Mouse (Mus musculus): ENCODE measurements around the gene Trpm3. TPM values are rescaled to one million over a fixed set of nuclear protein-coding genes. Genes with fewer than 3 reads are reported as not detected.

The Trpm3 gene
- polyA plus RNA-seq, 1 experiment from 2014 or later = 37.2 TPM

GRCm38 (mm10) chr19:22672892-22673291, 534.0 kb downstream of the Trpm3 start:
- Histone ChIP-seq H3K4me2 (no peak overlapping the region), H3K27me3 (no peaks in the 10 kb centered on the region), H3K4me1 (replicated peaks) (no peaks in the 10 kb centered on the region), H3K4me3 (no peak overlapping the region), H3K9me3 (no peaks in the 10 kb centered on the region), H3K36me3 (no peaks in the 10 kb centered on the region), H3K9ac (no peak overlapping the region), H3K27ac (replicated peaks) (no peak overlapping the region)
- 93% methylated on average over 3 of the region's 3 CpGs for WGBS
- no peak for ATAC-seq (ENCODE audit: low FRiP score, low read depth)

DNA sequence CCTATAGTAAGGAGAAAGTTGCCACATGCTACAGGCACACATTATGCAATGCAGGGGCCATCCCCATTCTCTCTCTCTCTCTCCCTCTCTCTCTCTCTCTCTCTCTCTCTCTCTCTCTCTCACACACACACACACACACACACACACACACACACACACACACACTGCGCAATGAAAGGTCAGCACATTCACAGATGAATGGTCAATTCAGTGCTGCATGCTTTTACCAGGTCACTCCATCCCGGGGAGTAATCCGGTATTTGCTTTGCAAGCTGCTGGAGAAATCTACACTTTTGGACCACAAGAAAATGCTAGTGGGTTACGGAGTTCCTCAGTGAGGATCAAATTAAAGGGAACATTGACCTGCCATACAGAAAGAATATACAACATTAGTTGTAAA, 537.4 kb downstream of the Trpm3 start:
- Histone ChIP-seq H3K9ac (no peak overlapping the region), H3K27ac (replicated peaks) (no peak overlapping the region), H3K4me3 (no peak overlapping the region), H3K27me3 (no peaks in the 10 kb centered on the region), H3K9me3 (no peaks in the 10 kb centered on the region), H3K4me1 (replicated peaks) (no peaks in the 10 kb centered on the region), H3K36me3 (no peaks in the 10 kb centered on the region), H3K4me2 (no peak overlapping the region)
- no peak for ATAC-seq (ENCODE audit: low FRiP score, low read depth)
- WGBS = 60% methylated on average over 4 of the region's 4 CpGs

- H3K36me3 ChIP-seq = no peaks in the 10 kb centered on the region
Measured at GRCm38 (mm10) chr19:22682238-22682637, 543.4 kb downstream of the Trpm3 start.

GRCm38 (mm10) chr19:22691995-22692394, 553.1 kb downstream of the Trpm3 start:
- Histone ChIP-seq H3K4me3 (no peak overlapping the region), H3K27ac (replicated peaks) (no peak overlapping the region), H3K4me2 (no peak overlapping the region), H3K4me1 (replicated peaks) (no peaks in the 10 kb centered on the region), H3K9ac (no peak overlapping the region), H3K36me3 (no peaks in the 10 kb centered on the region), H3K9me3 (no peaks in the 10 kb centered on the region), H3K27me3 (0 out of 2 replicates have a peak, but pooled peaks cover 2% of the 10 kb centered on the region)
- ATAC-seq (ENCODE audit: low FRiP score, low read depth) = no peak
- WGBS = 79% methylated on average over 5 of the region's 5 CpGs

More at GRCm38 (mm10) chr19:22682238-22682637, 543.4 kb downstream of the Trpm3 start:
- H3K27me3 ChIP-seq = no peaks in the 10 kb centered on the region
- H3K27ac ChIP-seq (replicated peaks) = no peak overlapping the region
- no peak overlapping the region for H3K9ac ChIP-seq
- no peak overlapping the region for H3K4me2 ChIP-seq
- H3K4me3 ChIP-seq = no peak overlapping the region
- 91% methylated on average over 6 of the region's 6 CpGs for WGBS
- H3K9me3 ChIP-seq = no peaks in the 10 kb centered on the region
- no peaks in the 10 kb centered on the region for H3K4me1 ChIP-seq (replicated peaks)
- no peak for ATAC-seq (ENCODE audit: low FRiP score, low read depth)

GRCm38 (mm10) chr19:22692553-22692952, 553.7 kb downstream of the Trpm3 start:
- Histone ChIP-seq H3K27me3 (0 out of 2 replicates have a peak, but pooled peaks cover 2% of the 10 kb centered on the region), H3K9me3 (no peaks in the 10 kb centered on the region), H3K9ac (no peak overlapping the region), H3K27ac (replicated peaks) (no peak overlapping the region), H3K4me2 (no peak overlapping the region), H3K4me3 (no peak overlapping the region), H3K36me3 (no peaks in the 10 kb centered on the region), H3K4me1 (replicated peaks) (no peaks in the 10 kb centered on the region)
- 26% methylated on average over 4 of the region's 4 CpGs for WGBS
- no peak for ATAC-seq (ENCODE audit: low FRiP score, low read depth)

DNA sequence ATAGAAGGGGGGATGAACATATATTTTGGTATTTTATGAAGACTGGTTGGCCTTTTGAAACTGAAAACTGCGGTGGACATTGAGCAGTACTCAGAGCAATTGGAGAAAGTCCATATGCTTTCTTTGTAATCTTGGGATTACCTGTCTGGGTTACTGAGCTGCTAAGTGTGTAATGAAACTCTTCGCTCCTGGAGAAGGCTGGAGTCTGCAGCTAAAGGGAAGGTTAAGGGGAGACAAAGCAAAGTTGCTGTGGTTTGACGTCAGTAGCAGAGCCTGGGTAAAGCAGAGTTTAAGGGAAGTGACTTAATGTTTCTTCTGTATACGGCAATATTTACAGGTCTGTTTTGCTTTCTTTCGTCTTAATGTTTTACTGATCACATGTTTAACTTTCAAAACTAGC, 554.1 kb downstream of the Trpm3 start:
- Histone ChIP-seq H3K9me3 (no peaks in the 10 kb centered on the region), H3K27ac (replicated peaks) (no peak overlapping the region), H3K4me1 (replicated peaks) (no peaks in the 10 kb centered on the region), H3K4me2 (no peak overlapping the region), H3K36me3 (no peaks in the 10 kb centered on the region), H3K9ac (no peak overlapping the region), H3K4me3 (no peak overlapping the region), H3K27me3 (0 out of 2 replicates have a peak, but pooled peaks cover 2% of the 10 kb centered on the region)
- no peak for ATAC-seq (ENCODE audit: low FRiP score, low read depth)
- 67% methylated on average over 5 of the region's 5 CpGs for WGBS

GRCm38 (mm10) chr19:22695423-22695822, 556.6 kb downstream of the Trpm3 start:
- H3K9me3 ChIP-seq = no peaks in the 10 kb centered on the region
- no peak overlapping the region for H3K9ac ChIP-seq
- H3K4me1 ChIP-seq (replicated peaks) = no peaks in the 10 kb centered on the region
- ATAC-seq (ENCODE audit: low FRiP score, low read depth) = no peak
- H3K4me3 ChIP-seq = no peak overlapping the region
- 71% methylated on average over 2 of the region's 2 CpGs for WGBS
- H3K36me3 ChIP-seq = no peaks in the 10 kb centered on the region
- H3K27ac ChIP-seq (replicated peaks) = no peak overlapping the region
- no peak overlapping the region for H3K4me2 ChIP-seq
- H3K27me3 ChIP-seq = no peaks in the 10 kb centered on the region

- Histone ChIP-seq H3K4me1 (replicated peaks) (no peaks in the 10 kb centered on the region), H3K9ac (no peak overlapping the region), H3K36me3 (no peaks in the 10 kb centered on the region), H3K4me2 (no peak overlapping the region), H3K27me3 (no peaks in the 10 kb centered on the region), H3K9me3 (no peaks in the 10 kb centered on the region), H3K27ac (replicated peaks) (no peak overlapping the region), H3K4me3 (no peak overlapping the region)
- ATAC-seq (ENCODE audit: low FRiP score, low read depth) = no peak
- 82% methylated on average over 4 of the region's 4 CpGs for WGBS
Measured at GRCm38 (mm10) chr19:22698737-22699136, 559.9 kb downstream of the Trpm3 start.

DNA sequence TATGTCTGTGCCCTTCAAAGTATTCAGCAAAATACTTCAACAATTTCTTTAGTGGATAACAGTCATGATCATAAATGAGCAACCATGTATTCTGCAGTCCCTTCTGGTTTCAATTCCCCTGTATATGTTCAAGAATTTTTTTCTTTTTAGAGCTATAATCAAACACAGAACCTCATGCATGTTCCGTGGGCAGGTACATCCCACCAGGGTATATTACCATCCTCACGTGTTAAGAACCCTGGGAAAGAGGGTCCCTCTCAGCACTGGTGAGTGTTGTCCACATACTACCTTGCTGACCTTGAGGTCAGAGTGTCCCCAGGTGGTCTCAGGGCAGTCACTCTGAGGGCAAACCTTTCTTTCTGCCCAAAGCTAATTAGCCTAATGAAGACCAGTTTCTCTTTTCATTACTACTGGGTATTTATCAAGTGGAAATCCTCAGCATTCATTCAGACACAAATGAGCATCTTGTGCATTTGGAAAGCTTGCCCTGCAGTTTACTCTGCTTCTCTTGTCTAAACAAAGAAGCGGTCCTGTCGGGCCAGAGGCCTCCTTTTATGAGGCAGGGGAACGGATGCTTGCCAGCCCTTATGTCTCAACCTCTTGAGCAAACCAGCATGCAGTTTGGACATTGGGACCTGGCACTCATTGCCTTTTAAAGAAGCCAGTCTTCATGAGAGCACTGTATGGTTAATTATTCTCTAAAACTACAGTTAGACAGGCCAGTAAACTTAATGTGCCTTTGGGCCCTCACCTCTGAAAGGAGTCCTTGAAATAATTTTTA, 562.2 kb downstream of the Trpm3 start:
- 30% methylated on average over 5 of the region's 5 CpGs for WGBS
- ATAC-seq (ENCODE audit: low FRiP score, low read depth) = no peak

DNA sequence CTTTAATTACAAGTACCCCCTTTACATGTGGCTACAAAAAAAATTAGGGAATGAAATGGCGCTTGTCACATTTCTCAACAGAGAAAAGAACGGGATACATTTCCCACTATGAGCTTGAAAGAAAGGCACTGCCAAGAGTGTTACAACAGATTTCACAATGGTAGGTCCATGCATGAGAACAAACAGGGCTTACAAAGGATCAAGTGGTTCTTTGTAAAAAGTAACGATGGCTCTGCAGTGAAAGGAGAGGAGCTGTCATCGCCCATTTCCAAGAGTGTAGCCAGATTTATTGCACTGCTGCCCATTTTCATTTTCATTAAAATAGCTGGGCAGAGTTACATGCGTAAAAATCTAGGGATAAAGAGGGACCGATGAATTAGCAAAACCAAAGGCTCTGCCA, 565.0 kb downstream of the Trpm3 start:
- no peak overlapping the region for H3K4me3 ChIP-seq
- no peak for ATAC-seq (ENCODE audit: low FRiP score, low read depth)
- no peaks in the 10 kb centered on the region for H3K27me3 ChIP-seq
- no peak overlapping the region for H3K27ac ChIP-seq (replicated peaks)
- no peaks in the 10 kb centered on the region for H3K36me3 ChIP-seq
- H3K9ac ChIP-seq = no peak overlapping the region
- H3K4me1 ChIP-seq (replicated peaks) = no peaks in the 10 kb centered on the region
- 20% methylated on average over 6 of the region's 6 CpGs for WGBS
- no peaks in the 10 kb centered on the region for H3K9me3 ChIP-seq
- no peak overlapping the region for H3K4me2 ChIP-seq

More for the DNA sequence above, 562.2 kb downstream of the Trpm3 start:
- no peak overlapping the region for H3K9ac ChIP-seq
- no peaks in the 10 kb centered on the region for H3K36me3 ChIP-seq
- no peak overlapping the region for H3K27ac ChIP-seq (replicated peaks)
- no peaks in the 10 kb centered on the region for H3K4me1 ChIP-seq (replicated peaks)
- no peaks in the 10 kb centered on the region for H3K9me3 ChIP-seq
- H3K4me2 ChIP-seq = no peak overlapping the region
- H3K27me3 ChIP-seq = no peaks in the 10 kb centered on the region
- H3K4me3 ChIP-seq = no peak overlapping the region

DNA sequence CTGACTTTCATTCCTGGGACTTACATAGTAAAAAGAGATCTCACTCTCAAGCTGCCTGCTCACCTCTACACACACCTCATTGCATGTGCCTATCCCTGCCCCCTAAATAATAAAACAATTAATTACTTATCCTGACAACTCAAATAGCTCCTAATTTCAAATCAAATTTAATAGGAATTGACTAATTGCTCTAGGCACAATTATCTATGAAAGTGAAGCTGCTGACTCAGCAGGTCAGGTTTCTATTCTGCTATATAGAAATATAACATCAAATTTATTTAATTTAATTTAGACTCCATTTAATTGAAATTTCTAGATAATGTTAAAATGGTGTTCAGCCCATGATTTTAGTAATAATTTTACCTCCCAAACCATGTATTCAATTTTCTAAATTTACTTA, 566.6 kb downstream of the Trpm3 start:
- Histone ChIP-seq H3K9ac (no peak overlapping the region), H3K4me3 (no peak overlapping the region), H3K4me1 (replicated peaks) (no peaks in the 10 kb centered on the region), H3K36me3 (no peaks in the 10 kb centered on the region), H3K4me2 (no peak overlapping the region), H3K27me3 (no peaks in the 10 kb centered on the region), H3K27ac (replicated peaks) (no peak overlapping the region), H3K9me3 (no peaks in the 10 kb centered on the region)
- no peak for ATAC-seq (ENCODE audit: low FRiP score, low read depth)

DNA sequence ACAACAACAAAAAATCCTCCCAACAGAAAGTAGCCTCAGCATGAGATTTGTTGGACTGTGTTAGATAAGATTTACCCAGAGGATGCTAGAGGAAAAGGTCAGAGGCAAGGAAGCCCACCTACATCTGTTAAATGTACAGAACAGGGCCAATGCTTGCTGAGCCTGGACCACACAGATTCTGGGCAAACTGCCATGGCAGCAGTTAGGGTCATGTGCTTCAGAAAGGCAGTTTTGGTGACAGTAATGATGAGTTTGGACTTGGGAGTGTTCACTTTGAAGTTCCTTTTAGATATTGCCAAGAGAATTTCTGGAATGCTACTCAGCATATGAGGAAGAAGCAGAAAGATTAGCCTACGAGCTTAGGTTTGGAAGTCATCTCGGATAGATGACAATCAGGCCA, 580.2 kb downstream of the Trpm3 start:
- ATAC-seq (ENCODE audit: low FRiP score, low read depth) = no peak
- H3K27ac ChIP-seq (replicated peaks) = no peak overlapping the region
- no peak overlapping the region for H3K9ac ChIP-seq
- H3K4me3 ChIP-seq = no peak overlapping the region
- no peaks in the 10 kb centered on the region for H3K9me3 ChIP-seq
- H3K4me1 ChIP-seq (replicated peaks) = no peaks in the 10 kb centered on the region
- H3K36me3 ChIP-seq = no peaks in the 10 kb centered on the region
- H3K4me2 ChIP-seq = no peak overlapping the region
- 71% methylated on average over 2 of the region's 2 CpGs for WGBS
- H3K27me3 ChIP-seq = no peaks in the 10 kb centered on the region

GRCm38 (mm10) chr19:22729846-22730245, 591.0 kb downstream of the Trpm3 start:
- H3K27ac ChIP-seq (replicated peaks) = no peak overlapping the region

More at GRCm38 (mm10) chr19:22729846-22730245, 591.0 kb downstream of the Trpm3 start:
- 0 out of 2 replicates have a peak, but pooled peaks have one; percentile 42 for ATAC-seq (ENCODE audit: low FRiP score, low read depth)
- 47% methylated on average over 2 of the region's 2 CpGs for WGBS
- Histone ChIP-seq H3K4me3 (no peak overlapping the region), H3K27me3 (no peaks in the 10 kb centered on the region), H3K4me1 (replicated peaks) (0 out of 2 replicates have a peak, but pooled peaks cover 8% of the 10 kb centered on the region), H3K36me3 (no peaks in the 10 kb centered on the region), H3K4me2 (no peak overlapping the region), H3K9ac (no peak overlapping the region), H3K9me3 (no peaks in the 10 kb centered on the region)
